Mouse (Mus musculus) right cerebral cortex, postnatal 36 days (tissue): ENCODE data around the gene Rgs1.

ENCODE experiments used
- DNase-seq, 2 experiments: peaks; one replicate each; pipeline ENCODE4 v3.0.0; 2022; ENCODE audit warnings: low spot score in 2 of 2, mixed read lengths in 1 of 2

Rgs1 gene

DNA sequence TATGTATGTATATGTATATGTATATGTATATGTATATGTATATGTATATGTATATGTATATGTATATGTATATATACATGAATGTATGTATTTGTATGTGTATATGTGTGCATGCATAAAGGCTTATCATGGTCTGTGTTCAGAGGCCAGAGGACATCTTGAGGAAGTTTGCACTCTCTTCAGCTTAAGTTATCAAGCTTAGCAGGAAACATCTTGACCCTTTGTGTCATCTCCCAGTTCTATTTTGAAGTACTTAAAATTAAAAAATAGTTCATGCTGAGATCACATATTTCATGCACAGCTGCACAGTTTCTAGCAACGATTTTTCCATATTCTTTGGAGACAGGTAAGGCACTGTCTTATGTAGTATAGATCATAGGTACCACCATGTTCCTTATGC lies 49.5 kb downstream of the Rgs1 start:
- DNase-seq, result no peak

DNA sequence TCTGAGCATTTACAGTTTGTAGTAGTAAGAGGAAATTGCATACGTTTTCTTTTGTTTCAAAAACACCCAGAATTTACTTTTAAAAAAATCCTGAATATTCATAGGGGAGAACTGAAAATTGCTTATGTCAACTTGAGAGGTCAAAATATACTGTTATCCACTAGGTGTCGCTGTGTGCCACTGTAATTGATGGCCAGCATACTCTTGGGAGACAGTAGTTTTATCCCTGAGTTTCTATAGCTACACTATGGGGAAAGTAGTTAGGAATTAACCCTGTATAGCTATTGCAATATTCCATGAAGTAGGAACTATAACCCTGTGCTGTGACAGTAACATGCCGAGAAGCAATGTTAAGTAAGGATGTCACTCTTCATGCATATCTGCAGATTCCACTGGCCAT lies 51.4 kb downstream of the Rgs1 start:
- no peak for DNase-seq
